Mouse (Mus musculus) NIH3T3 (cell line): ENCODE measurements at regions not wholly inside any gene's neighbourhood (a gene's known extent, or its start where the extent isn't known, plus 50 kb on each side); places are given as distances from the start of the nearest gene placed in this dataset.
A peak's percentile ranks its signal among the peaks of the same experiment; 100 is the strongest.

Experiments
- DNase-seq: peaks from one replicate; pipeline ENCODE4 v3.0.0-alpha.2; 2012; ENCODE audit warnings: low read depth

DNA sequence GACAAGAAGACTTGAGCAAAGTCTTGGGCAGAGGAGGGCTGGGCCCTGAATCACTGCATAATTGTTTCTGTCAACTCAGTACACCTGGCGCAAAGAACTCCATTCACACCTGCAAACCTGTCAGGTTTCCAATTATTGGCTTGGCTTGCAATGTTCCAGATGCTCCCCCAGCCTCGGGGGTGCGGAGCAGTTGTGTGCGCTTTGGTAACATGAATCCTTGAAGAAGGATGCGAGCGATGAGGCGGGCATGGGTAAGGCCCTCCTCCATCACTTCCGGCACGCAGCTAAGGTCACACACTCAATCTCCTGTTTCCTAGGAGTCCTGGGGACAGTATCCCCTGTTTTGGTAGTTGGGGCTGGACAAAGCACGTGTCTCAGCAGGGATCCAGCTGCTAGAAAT is 81.6 kb upstream of the Pcdh8 start:
- no peak for DNase-seq

DNA sequence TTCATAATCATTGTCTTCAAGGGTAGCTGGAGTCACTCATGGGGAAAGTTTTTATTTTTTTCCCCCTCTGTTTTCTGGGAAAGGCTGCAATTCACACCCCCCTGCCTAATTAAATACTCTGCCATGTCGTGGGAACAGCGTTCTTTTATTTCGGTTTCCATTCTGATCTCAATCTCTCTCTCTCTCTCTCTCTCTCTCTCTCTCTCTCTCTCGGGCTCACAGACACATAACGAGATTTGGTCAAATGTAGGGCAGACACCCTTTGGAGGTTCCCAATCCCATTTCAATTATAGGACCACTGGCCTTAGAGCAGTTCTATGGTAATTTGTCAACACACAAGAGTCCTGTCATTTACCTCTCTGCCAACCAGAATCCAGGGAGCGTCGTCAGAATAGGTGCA is 80.7 kb upstream of the Pcdh8 start:
- no peak for DNase-seq

GRCm38 (mm10) chr14:79851231-79851630 is 80.1 kb upstream of the Pcdh8 start:
- DNase-seq, result no peak

GRCm38 (mm10) chr14:79849617-79850435 is 78.7 kb upstream of the Pcdh8 start:
- DNase-seq, result no peak

GRCm38 (mm10) chr14:79848116-79848515 is 77.0 kb upstream of the Pcdh8 start:
- DNase-seq, result no peak

- no peak for DNase-seq
Observed at GRCm38 (mm10) chr14:79844306-79844705, 73.2 kb upstream of the Pcdh8 start.

DNA sequence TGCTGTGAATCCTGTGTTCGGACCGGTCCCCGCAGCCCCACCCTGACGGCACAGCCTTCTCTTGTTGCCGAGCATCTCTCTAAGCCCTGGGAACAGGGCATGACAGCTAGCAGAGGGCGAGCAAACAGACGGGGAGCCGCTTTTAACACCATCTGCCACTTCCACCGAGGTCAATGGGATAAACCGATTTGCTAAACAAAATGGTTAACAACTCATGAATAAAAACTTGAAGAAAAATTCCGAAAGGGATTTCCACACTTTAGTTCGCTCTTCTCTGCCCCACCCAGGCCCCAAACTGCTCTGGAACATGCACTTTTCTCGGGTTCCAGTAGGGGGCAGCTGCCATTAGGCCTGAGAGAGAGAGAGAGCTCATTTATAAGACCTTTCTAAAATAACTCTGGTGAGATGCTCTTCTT is 72.0 kb upstream of the Pcdh8 start:
- DNase-seq, result peak; percentile 9

- DNase-seq, result no peak
Observed at GRCm38 (mm10) chr14:79842734-79843133, 71.6 kb upstream of the Pcdh8 start.

- peak; percentile 7 for DNase-seq
Observed at GRCm38 (mm10) chr14:79837101-79837500, 66.0 kb upstream of the Pcdh8 start.

GRCm38 (mm10) chr14:79836186-79836585 is 65.1 kb upstream of the Pcdh8 start:
- no peak for DNase-seq

GRCm38 (mm10) chr14:79824670-79825446 is 53.7 kb upstream of the Pcdh8 start:
- DNase-seq, result no peak

DNA sequence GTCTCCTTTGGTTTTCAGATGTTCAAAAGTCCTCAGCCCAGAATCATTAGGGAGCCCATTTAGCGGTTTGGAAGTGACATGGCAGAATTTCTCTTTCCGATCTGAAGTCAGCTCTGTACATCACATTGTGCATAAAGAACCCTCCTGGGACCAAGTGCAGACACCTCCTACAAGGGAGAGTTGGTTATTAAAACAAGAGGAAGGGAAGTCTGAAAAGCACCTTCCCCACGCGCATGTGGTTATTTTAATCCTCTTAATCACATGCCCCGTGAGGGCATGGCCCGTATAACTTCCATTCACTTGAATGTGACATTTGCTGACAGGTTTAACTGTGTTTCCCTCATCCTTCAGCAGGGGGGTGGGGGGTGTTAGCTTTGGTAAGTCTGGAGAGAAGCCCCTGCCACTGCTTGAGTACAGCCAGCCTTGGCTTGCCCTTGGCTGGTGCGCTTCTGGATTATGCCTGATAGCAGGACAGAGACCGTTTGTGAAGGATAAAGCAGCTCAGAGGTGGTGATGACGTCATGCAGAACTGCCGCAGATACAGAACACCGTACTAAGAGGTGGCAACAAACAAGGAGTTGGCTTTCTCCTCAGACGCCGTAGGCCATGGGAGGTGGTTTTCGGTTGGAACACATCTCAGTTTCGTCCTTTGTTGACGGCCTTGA is 51.5 kb upstream of the Pcdh8 start:
- DNase-seq, result no peak

GRCm38 (mm10) chr14:79822011-79822435 is 50.9 kb upstream of the Pcdh8 start:
- DNase-seq, result no peak

- DNase-seq, result no peak
Observed at GRCm38 (mm10) chr14:79821352-79822010, 50.4 kb upstream of the Pcdh8 start.
